Mouse (Mus musculus): ENCODE measurements around the gene Agr3.

- no peak for TF ChIP-seq CTCF (IDR thresholded peaks at IDR 0.05; ENCODE audit: borderline replicate concordance, insufficient read depth, low read depth, low read length)
- no peak for TF ChIP-seq POLR2A (IDR thresholded peaks at IDR 0.05; ENCODE audit: borderline replicate concordance, insufficient read depth, low read length)
Measured at GRCm38 (mm10) chr12:35927804-35928203, 2.4 kb downstream of the Agr3 start.

Measured in cerebellum, adult 2 months (tissue).